Mouse (Mus musculus) layer of hippocampus, postnatal 25 days (tissue): ENCODE results near the gene Krt33b. TPM values are rescaled to one million over a fixed set of nuclear protein-coding genes. Genes with fewer than 3 reads are reported as not detected.

Experiments
- DNase-seq, 2 experiments: peaks; one replicate each; pipeline ENCODE4 v3.0.0; 2022; ENCODE audit warnings: mixed read lengths in 2 of 2, low spot score in 1 of 2; ENCODE audit errors: extremely low spot score in 1 of 2
- total RNA-seq, 2 experiments: library from RNA; stranded (reverse); gene quantifications; 2 replicates each; pipeline ENCODE4 v1.2.3; 2021

The Krt33b gene
- not detected for total RNA-seq

DNA sequence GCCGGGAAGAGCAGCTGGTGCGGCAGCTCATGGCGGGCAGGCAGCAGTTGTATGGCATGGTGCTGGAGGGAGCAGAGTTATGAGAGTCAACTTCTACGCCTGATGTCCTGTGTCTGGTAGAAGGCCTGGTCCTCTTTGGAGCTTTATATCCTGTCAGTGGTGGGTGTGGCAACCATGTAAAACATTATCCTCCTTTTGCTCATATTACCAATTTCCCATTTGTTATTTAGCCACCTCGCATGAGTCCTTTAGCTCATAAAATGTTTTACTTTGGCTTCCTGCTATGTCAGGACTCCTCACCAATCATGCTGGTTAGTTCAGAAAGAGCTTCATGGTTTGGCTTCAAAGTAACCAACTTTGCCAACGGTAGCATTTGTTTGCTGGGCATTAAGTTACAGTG, at the start of gene Krt33b:
Gene Krt33b, minus strand, starts transcription at position 101 of the 400 bp plus-strand sequence.
- no peak for DNase-seq

DNA sequence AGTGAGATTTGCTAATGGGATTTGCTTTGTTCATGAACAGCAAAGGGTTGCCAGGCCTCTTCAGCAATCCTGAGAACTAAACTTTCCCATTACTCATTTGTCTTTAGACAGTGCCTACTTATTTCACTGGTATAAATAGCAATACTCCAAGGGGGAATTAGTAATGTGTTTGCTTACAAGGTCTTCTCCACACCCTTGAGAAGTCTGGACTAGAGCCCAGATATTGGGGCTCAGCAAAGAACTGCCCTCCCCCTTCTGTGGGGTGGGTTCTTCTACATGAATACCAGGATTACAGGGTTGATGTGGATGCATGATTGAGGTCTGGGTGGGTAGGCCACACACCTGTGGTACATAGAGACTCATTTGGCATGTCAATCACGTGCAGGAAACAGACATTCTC, 44.2 kb upstream of the Krt33b start:
- no peak for DNase-seq

DNA sequence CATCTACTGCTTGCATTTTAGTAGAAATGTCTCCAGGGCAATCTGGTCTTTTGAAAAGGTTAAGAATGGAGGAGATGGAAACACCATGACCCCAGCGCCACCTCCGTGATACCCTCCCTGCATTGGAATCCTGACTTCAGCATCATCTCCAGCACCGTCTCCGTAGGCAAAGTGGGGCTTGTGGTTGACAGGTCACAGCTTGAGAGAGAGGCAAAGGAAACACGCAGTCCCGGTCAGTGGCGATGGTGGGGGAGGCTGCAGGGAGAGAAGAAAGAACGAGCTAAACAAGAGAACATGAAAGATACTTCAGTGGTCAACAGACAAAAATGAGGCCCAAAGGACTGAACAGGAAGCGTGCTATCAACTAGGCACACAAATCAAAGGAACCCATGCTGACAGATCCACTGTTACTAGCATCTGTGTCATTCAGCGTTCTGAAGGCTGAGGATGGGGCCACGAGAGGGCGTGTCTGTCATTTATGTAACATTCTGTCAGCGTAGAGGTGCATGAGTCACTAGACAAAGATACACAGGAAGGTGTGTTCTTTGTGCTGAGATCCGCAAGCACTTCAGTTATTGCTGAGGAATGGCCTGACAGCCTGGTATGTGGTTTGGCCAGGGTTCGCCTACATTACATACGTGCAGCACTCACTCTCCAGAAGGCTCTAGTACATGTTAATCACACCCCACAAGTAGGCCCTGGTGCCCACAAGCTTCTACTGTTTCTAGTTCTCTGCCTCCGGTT, 37.8 kb upstream of the Krt33b start:
- DNase-seq, result no peak

DNA sequence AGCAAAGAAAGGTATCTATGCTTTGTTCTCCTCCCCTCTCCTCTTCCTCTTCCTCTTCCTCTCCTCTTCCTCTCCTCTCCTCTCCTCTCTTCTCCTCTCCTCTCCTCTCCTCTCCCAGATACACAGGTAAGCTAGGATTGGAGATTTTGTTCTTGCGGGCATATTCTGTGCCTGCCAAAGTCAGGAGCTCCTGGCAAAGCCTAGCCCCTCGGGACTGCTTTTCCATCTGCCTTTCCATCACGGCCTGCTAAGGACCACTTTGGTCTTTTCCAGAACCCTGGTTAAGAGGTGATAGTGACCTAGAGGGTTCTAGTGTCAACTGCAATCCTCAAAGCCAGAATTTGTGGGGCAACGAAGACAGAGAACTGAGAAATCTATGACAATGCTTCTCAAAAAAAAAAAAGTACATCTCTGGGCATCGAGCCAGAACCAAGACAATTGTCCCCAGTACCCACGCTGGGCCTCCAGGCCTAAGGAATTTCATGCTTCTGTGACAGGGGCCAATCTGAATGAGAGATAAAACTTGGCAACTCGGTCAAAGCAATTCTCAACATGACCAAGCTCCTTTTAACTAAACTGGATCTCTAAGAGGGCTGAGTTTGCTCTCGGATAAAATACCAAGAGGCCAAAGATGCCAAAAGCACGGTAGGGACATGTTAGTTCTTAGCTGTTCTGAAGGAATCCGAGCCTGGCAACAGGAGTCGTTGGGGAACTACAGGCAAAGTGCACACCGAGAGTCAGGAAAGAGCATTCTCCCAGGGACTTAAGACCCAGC, 36.8 kb upstream of the Krt33b start:
- no peak for DNase-seq

DNA sequence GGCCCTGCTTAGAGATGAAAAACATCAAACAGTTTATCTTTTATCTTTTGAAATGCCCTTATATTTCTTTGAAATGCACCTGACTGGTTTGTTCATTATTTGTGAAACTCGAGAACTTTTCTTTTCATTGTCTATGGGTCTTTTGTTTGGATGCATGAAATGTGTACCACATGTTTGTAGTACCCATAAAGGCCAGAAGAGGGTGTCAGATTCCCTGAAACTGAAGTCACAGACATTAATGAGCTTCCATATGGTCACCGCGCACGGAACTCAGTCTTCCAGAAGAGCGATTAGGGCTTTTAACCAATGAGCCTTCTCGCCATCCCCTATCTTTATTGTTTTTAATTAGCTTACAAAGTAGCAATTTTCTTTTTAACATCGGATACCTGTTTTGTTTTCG, 29.2 kb upstream of the Krt33b start:
- DNase-seq, result no peak

DNA sequence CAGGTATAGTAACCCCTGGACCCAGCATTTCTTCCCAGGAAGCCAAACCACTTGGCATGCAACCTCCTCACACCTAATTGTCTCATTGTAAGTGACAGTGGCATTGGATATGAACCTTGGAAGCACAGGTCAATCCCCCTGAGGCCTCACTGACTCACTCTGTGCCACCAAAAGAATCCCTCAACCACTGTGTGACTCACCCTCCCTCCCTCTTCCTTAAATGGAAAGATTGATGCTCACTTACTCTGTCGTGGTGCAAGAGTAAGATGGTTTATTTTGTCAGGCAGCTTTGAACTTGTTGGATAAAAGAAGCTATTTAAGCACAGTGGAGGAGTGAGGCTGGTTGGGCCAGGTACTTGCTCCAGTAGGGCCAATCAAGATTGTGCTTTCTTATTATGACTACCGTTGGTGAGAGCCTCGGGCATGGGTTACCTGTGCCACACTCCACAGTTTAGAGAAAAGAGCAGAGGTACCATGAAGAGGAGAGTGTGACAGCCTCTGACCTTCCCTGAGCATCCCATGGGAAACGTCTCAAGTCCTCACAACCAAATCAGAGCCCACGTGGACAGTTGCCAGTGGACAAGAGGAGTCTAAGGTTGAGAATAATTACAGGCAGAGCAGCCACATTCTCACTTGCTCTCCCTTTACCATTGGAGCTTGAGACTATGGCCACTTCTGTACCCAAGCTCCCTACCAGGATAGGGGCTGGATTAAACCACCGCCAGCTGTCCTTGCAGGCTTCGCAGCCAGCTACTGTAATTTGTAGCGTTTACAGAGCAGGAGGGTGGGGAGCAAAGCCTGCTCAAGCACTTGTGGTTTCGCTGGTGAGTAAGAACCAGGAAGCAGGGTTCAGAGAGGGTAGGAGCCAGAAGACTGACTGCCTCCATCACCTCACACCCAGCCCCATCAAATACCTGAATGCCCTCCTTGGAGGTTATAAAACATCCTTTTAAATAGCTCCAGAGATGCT, 26.3 kb upstream of the Krt33b start:
- DNase-seq, result no peak

DNA sequence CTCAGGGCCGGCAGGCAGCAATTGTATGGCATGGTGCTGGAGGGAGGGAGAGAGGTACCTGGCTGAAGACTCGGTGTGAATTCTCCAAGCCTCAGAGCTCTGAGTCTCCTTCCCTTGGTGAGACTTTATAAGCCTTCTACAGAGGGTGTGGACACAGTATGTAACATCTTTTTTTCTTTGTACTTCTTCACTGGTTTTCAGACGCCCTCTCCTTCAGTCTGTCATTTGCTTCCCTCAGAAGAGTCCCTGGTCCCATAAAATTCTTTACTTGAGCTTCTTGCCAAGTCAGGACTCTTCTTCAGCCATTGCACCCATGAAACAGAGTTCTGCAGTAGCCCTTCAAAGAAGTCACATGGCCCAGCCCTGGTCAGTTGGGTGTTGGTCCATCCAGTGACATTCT, 20.8 kb upstream of the Krt33b start, which contains the start of gene Krt31:
Gene Krt31, minus strand, starts transcription at position 101 of the 400 bp plus-strand sequence.
- DNase-seq, result no peak

DNA sequence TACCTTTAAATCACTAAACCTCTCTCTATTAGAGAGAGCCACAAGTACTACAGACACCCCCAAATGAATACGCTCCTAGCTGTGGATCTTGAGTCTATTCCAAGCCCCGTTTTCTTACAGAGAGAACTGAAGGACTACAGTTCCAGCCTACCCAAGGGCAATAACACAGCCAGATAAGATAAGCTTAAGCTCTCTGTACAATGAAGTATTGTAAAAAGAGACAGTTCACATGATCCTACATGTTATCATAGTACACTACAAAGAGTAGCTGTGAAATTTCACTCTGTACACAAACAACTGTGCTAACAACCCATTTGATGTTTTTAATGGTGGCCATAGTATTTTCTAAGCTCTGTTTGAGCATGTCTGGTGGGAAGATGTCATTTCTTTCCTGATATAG, 17.5 kb upstream of the Krt33b start:
- DNase-seq, result no peak

DNA sequence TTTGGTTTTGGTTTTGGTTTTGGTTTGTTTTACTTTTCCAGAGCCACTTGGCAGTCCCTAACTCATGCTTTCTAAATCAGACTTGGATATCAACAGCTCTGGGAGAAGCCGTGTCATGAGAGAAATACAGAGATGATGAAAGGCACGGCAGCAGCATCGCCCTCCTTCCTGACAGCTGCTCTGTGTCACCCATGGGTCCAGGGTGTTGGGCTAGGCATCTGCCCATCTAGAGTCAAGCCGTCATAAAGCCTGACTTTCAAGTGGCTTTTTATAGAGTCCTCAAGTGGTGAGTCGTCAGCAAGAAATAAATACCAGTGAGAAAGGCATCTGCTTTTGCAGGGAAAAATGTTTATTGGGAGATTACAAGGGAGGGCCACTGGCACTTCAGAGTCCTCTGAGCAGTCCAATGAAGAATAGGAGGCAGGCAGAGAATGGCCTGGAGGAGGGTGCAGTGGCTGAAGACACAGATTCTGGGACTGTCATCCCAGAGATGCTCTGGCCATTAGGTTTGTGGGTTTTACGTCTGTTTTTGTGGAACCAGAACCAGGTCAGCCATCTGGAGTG, 16.7 kb upstream of the Krt33b start:
- DNase-seq, result no peak

DNA sequence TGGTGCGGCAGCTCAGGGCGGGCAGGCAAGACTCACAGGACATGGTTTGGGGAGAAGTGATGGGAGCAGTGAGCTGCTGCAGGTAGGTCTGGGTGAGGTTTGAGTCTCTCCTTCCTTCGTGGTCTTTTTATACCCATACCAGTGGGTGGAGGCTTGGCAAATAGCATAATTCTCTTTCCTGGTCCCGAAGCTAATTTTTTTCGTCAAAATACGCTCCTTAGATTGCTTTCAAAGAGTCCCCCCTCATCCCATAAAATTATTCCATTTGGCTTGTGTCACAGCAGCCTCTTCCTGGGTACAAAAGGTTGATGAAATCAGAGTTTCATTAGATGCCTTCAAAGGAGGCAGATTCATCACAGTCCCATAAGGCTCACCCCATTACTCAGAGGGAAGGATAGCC, 11.8 kb upstream of the Krt33b start, which contains the start of gene Krt34:
Gene Krt34, minus strand, starts transcription at position 101 of the 400 bp plus-strand sequence.
- no peak for DNase-seq

DNA sequence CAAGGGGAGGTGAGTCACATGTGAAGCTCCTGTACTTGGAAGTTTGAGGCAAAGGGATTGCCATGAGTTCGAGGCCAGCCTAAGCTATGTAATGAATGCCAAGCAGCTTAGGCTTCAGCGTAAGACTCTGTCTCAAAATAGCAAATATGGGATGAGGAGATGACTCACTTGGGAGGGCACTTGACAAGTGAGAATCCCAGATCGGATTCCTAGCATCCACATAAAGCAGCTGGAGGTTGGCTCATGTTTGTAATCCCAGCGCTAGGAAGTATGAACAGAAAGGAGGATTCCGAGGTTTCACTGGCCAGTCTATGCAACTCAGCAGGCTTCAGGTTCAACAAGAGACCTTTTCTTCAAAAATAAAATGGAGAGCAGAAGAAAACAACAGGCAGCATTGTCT, 8.2 kb downstream of the Krt33b start:
- DNase-seq, result no peak

DNA sequence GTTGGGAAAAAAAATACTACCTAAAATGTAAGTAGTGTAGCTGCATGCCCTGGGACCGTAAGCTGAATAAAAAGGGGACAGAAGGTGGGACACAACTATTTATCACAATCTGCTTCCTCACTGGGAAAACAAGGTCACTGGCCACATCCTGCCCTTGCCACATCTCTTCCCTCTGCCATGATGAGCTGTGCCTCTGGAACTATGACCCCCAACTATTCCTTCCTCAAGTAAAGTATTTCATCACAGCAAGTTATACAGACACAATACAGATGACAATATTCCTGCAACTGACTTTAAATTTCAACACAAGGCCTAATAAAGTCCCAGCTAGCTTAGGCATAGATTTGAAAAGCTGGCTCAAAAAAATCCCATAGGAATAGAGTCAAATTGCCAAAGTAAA, 10.2 kb downstream of the Krt33b start:
- DNase-seq, result no peak

DNA sequence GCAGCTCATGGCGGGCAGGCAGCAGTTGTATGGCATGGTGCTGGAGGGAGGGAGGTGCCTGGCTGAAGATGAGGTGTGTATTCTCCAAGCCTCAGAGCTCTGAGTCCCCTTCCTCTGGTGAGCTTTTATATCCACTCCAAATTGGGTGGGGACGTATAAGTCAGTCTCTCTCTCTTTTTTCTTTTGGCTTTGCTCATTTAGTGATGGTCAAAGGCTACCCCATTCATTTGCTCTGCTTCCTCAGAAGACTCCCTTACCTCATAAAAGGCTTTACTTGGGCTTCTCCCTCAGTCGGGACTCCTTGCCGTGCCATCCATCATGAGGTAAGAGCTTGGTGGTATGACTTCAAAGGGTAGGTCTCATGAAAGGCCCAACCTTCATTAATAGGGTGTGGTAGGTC, 13.6 kb downstream of the Krt33b start, which contains the start of gene Krt33a:
Gene Krt33a, minus strand, starts transcription at position 101 of the 400 bp plus-strand sequence.
- no peak for DNase-seq

DNA sequence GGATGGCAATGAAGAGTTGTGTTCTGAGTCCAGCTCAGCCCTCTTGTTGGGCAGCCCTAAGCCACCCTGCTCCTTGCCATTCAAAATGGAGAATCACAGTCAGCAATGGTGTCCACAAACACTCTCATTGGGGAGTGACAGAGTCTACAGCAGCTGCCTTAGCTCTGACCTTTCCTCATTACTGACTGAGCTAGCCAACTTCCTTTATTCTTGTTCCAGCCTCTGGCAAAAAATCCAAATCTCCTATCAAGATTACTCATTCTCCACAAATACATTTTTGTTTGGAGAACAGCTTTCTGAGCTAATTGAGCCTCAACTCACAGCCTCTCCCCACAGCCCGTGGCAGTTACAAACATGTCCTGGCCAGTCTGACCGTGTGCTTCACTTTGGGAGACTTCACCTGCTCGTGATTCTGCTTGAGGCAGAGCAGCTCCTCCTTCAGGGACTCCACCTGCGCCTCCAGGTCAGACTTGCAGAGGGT, 15.9 kb downstream of the Krt33b start:
- DNase-seq, result no peak

DNA sequence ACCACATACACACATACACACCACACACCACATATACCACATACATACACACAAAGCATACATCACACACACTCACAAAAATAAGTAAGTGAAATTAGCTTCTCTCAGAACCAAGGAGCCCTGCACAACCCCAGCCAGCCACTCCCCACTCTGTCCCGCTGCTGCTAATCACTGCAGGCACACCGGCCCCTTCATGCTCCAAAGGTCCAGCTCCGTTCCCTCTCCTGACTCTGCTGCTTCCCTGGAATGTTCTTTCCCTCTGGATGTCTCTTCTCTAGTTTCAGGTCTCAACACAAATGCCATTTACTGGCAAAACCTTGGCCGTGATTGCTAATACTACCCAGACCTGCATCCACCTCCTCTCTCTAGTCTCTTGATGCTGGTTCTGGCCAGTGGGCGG, 19.0 kb downstream of the Krt33b start:
- no peak for DNase-seq

DNA sequence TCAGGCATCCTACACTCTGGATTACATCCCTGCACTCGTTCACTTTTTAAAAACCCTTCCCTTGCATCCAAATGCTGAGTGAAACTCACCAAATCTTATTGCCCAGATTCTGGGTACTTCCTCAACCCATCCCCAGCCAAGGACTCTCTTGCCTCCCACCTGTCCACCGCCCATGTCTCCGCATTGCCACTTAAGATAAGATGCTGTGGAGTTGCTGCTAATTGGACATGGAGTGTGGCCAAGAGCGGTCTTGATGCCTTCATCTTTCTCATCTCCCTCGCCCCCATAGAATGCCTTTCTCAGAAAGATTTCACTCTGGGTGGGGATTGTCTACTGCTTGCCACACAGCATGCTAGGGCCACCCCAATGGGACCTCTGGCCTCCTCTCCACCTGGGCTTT, 21.3 kb downstream of the Krt33b start:
- no peak for DNase-seq

DNA sequence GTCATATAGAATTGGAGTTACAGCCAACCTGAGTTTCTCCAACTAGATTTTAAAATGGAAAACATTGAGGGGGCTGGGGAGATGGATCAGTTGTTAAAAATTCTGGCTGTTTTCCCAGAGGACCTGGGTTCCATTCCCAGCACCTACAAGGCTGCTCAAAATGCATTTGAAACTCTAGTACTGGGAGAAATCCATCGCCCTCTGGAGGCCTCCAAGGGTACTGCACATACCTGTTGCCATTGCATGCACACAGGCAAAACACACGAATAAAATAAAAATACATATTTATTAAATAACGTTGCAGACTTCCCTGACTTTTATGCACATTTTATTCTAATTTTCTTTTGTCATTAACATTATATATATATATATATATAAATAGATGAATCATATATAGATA, 23.0 kb downstream of the Krt33b start:
- DNase-seq, result no peak

DNA sequence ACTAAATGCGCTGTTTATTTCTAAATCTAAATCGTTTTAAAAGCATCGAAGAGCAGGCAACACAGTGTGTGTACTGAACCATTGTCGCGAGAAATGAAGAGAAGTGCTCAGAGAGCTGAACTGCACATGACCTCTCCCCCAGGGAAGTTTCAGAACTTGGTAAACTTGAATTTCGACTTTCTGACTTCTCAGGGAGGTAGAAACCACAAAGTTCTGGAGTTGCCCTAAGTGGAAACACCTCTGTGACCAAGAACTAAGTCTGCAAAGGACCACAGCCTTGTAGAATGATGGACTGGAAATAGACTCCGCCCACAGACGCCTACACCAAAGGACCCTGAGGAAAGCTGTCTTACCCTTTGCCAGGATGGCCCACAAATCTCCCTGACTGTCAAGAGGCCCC, 23.8 kb downstream of the Krt33b start:
- no peak for DNase-seq

DNA sequence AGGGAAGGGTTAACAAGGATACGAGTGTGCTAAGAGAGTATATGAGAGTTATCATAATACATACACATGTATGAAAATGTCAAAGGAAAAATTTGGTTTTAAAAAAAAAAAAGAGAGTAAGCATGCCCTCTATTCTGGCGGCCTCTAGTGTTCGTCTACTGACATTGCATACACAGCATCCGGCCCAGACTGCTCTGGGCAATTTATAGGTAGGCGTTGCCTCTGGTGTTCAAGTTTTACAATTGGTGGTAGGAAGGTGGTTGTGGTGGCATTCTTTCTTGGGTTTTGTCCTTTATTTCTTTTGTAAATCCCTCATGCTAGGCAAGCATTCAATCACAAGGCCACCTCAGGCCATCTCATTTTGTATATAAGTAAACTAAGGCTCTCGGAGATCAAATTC, 24.8 kb downstream of the Krt33b start:
- peak in 1 of 2 experiments; percentile 59 for DNase-seq

DNA sequence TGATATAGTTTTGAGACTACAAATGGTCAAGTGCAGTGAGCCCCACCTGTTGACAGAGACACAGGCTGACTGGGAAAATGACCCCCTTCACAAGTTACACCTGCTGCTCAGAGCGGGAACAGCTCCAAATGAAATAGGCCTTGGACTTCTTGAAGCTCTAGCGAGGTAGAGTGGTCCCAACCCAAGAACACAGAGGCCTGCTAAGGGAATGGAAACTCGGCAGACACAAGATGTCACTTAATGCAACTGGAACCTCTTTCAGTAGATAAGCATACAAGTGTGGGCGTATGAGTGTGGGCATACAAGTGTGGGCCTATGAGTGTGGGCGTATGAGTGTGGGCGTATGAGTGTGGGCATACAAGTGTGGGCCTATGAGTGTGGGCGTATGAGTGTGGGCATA, 30.6 kb downstream of the Krt33b start:
- no peak for DNase-seq
